Mouse (Mus musculus) gastrocnemius, adult 18-20 months (tissue): Measurements from ENCODE around the gene Kcnt2. TPM values are rescaled to one million over a fixed set of nuclear protein-coding genes. Genes with fewer than 3 reads are reported as not detected.

ENCODE experiments used
- DNase-seq: peaks from one replicate; pipeline ENCODE4 v3.0.0; 2021; ENCODE audit warnings: low spot score
- total RNA-seq, 2 experiments: library from RNA; stranded (reverse); gene quantifications; 2 replicates each; pipeline ENCODE4 v1.2.3; 2021

Gene Kcnt2
- total RNA-seq, 2 experiments from 2014 or later, result 0.30 to 0.62 TPM

- DNase-seq, result no peak
Observed at GRCm38 (mm10) chr1:140378791-140379190, 132.8 kb downstream of the Kcnt2 start.

DNA sequence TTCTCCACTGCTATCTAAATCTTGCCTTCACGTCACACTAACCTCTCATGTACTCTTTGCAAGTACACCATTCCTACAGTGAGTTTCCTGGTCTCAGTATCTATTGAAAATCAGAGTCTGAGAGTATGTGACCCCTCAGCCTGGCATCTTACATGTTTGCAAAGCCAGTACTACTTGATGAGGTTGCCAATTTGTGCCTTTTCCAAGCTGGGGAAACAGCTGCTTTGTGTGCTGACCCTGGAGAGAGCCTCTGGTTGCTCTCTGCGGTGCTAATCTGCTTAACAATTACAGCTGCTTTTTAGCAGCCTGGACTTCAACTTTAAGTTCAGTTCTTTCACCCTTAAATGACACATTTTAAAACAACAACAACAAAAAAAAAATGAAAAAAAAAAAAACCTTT is 133.6 kb downstream of the Kcnt2 start:
- no peak for DNase-seq

DNA sequence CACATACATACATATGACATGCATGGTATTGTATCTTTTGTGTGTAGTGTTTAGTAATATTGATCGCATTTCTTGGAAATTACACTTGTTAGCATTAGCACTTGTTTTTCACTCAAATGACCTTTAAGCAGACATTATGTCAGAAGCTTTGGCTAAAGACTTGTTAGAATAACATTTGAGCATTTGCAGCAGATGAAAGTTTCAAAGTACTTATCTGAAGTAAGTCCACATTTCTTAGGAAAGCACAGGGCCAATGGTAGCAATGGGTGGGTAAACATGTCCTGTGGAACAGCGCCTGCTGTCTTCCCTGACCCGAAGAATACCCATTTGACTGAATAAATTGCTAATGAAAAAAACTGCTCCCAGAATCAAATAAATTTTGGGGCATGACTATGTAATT is 135.1 kb downstream of the Kcnt2 start:
- DNase-seq, result no peak

GRCm38 (mm10) chr1:140390301-140390700 is 144.3 kb downstream of the Kcnt2 start:
- DNase-seq, result no peak

DNA sequence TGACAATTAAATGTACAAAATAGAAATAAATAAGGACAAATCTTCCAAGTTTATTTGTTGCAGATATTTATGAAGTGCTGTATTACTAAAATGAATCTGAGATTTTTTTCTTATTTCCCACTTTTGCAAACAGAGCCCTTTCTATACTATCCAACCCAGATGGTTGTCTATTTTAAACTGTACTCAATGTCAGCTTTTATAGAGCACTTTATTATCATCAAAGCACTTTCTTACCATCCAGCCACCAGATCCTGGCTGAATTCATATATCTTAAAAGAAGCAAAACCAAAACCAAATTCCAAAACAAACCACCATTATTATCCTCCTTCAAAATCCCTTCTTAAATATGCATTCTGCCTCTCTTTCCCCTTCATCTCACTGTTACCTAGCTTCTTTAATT is 151.8 kb downstream of the Kcnt2 start:
- DNase-seq, result no peak

GRCm38 (mm10) chr1:140406631-140407288 is 160.8 kb downstream of the Kcnt2 start:
- DNase-seq, result no peak

- DNase-seq, result no peak
Observed at GRCm38 (mm10) chr1:140415761-140416160, 169.8 kb downstream of the Kcnt2 start.

DNA sequence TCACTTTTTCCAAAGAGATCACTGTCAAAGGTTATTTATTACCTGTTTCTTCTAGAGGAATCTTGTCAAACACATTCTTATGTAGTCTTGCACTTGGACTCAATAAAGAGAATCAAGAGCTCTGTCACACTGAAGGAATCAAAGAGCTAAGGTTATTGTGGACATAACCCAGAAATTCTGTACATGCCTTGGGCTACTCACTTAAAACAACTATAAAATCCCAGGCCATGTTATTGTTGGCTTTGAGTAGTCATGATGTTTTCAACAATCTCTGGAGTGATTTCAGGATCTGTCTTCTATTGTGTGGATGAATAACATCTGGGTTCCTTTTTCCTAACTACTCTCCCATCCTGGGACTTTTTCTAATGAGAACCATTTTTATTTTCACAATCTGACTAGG is 177.0 kb downstream of the Kcnt2 start:
- DNase-seq, result no peak

DNA sequence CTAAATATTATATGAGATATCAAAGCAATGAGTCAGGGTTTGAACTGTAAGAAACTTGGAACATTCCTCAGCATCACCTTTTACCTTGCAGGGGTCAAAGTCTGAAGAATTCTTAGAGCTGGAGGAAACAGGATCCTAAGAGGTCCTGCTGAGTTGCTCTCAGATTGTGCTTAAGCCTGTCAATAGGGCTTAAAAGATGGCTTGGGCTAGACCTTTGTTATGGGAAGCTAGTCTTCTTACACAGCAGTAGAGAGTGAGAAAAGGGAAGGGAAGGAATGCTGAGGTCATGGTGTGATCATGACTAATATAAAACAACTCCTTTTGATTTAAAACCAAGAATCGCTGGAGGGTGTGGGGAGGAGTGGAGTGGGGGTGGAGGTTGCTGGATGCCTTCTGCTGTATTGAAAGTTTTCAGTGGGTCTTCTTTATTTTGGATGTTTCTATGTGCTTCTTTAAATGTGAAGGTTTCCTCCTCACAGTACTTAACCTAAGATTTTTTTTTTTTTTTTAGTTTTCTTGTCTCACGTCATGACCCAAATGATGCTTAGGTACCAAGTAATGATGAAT is 183.4 kb downstream of the Kcnt2 start:
- DNase-seq, result no peak

DNA sequence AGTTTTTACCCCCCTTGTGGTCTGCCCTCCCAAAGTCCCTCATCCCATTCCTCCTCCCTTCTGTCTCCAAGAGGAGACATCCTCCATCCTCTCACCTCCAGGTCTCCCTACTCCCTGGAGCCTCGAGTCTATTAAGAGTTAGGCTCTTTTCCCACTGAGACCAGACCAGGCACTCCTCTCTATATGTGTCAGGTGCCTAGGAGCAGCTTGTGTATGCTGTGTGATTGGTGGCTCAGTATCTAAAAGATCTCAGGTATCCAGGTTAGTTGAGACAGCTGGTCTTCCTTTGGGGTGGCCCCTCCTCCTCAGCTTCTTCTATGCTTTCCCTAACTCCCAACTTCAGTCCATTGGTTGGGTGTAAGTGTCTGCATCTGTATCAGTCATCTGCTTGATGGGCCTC is 186.1 kb downstream of the Kcnt2 start:
- no peak for DNase-seq

DNA sequence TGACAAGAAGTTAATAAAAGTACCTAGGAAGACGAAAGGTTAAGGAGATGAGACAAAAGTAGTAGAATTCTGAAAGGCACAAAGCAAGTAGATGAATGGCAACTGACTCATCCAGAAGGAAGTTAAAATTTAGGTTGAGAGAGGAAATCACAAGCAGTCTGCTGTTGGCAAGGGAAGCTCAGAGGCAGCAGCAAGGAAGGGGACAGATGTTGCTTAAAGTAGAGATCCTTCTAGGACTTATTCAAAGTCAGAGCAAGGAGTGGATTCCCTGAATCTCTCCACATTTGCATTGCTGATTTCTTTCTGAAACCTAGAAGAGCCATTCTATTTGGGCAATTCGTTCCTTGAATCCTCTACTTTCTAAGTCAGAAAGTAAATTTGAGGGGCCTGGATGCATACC is 188.8 kb downstream of the Kcnt2 start:
- DNase-seq, result no peak

DNA sequence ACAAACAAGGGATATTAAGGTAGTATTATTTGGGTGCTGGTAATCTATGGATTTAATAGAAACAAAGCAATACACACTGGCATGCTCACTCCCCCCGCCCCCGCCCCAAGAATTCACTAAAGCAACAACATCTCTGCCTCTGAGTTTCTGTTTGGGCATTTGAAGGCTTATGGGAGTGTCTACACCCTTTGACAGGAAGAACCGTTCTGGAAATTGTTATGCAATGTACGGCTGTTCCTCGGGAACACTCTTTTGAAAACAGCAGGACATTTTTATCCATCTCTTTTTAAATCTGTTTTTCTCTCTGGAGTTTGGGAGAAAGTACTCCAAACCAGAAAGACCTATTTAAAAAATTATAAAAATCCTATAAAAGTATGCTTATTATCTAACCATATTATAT is 192.2 kb downstream of the Kcnt2 start:
- no peak for DNase-seq

DNA sequence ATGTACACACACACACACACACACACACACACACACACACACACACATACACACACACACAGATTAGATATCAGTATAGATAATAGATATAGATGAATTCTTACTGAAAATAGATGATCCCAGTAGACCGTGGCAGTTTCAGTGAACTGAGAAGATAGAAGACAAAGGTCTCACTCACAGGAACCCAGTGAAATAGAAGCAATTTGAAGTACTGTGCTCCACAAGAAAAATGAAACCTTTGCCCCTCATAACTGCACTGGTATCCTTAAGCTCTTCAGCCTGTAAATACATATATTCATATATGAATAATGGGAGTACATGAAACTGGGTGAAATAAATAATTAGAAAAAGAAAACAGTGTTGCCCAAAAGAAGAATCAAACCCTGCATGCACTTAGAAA is 197.9 kb downstream of the Kcnt2 start:
- DNase-seq, result no peak

DNA sequence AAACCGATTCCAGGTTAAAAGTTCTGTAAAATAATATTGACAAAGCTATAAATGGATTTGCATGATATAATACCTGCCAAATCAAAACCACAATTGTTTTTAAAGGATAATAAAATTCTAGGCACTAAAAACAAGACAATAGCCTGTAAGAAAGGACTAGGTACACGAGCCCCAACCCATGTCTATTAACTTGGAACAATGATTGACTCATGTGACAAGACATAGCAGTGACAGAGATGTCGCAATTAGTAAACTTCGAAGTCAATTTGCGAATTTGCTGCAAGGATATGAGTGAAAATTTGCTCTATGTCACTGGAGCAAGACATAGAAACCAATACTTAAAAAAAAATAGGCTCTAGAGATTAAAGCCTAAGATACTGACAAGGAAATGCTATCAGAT is 198.4 kb downstream of the Kcnt2 start:
- no peak for DNase-seq

- no peak for DNase-seq
Observed at GRCm38 (mm10) chr1:140451461-140451860, 205.5 kb downstream of the Kcnt2 start.

DNA sequence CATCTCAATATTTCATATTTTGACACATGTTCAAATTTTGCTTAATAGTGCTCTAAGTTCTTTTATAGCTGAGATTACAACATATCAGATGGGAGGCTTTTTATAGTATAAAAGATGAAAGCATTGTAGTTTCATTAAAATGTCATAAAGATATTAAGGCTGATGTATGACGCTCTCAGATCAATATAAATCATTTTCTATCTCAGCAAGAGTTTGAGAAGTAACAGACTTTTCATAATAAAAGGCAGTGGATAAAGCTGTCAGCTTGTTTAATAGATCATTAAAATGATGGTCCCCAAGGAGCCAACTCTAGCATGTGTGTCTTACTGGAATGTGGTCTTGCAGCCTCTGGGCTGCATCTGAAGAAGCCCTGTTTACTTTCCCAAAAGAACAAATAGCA is 206.0 kb downstream of the Kcnt2 start:
- DNase-seq, result no peak

- DNase-seq, result no peak
Observed at GRCm38 (mm10) chr1:140455903-140456302, 209.9 kb downstream of the Kcnt2 start.

- no peak for DNase-seq
Observed at GRCm38 (mm10) chr1:140456873-140457272, 210.9 kb downstream of the Kcnt2 start.

- DNase-seq, result no peak
Observed at GRCm38 (mm10) chr1:140468315-140468714, 222.4 kb downstream of the Kcnt2 start.

DNA sequence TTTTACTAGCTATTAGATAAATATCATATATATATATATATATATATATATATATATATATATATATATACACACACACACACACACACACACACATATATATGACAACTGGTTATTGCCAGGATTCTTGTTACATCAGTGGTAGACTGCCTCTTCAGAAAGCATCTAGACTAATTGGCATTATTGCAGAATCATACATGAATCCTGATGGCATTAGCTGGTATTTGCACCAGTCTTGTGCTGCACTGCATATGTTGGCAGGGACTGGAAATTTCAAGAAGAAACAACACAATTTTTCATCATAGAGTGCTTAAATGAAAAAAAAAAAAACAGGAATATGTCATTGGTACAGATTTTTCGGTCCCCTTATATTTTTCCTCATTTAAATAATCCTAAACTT is 223.6 kb downstream of the Kcnt2 start:
- DNase-seq, result no peak

DNA sequence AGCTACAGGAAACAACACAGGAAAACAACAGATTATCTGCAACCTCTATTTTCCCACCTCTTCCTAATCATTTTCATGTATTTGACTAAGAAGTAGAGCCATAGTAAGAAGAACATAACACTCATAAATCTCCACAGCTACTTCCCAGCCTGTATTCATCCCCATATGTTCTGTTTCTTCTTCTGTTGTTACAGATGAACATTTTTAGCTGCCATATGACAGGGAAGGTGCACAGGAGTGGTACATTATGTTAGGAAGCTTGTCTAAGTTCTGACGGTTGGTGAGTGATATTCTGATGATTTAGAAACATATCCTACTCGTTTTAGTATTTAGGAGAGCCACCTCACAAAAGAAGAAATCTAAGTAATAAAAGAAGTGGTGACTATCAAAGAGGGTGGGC is 231.0 kb downstream of the Kcnt2 start:
- DNase-seq, result no peak

GRCm38 (mm10) chr1:140484016-140484415 is 238.1 kb downstream of the Kcnt2 start:
- no peak for DNase-seq

GRCm38 (mm10) chr1:140489816-140490215 is 243.9 kb downstream of the Kcnt2 start:
- no peak for DNase-seq

DNA sequence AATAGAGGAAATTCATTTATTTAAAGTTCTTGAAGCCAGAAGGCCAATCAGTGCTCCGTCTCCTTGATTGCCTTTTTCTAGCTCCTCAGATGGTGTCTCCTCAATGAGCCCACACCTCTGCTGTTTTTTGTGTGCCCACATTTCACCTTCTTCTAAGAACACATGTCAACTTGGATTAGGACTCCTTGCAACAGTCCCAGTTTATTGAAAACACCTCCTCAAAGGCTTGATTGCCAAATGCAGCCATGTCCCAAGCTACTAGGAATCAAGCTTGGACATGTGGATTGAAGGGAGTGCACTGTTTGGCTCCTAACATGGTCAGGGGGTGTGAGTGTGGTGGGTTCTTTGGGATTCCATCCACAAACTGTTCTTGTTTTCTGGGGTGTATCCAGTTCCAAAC is 245.4 kb downstream of the Kcnt2 start:
- DNase-seq, result no peak
